Mouse (Mus musculus) erythroblast, embryonic 14.5 days (primary cell): ENCODE results near the gene Slc7a7. TPM values are rescaled to one million over a fixed set of nuclear protein-coding genes. Genes with fewer than 3 reads are reported as not detected.
A peak's percentile ranks its signal among the peaks of the same experiment; 100 is the strongest.

Experiments
- H3K27me3 ChIP-seq: 2 replicates; pipeline ENCODE4 v1.6.1; 2012; ENCODE audit warnings: inconsistent platforms; ENCODE audit not compliant: control insufficient read depth
- H3K36me3 ChIP-seq: 2 replicates; pipeline ENCODE4 v1.6.1; 2012; ENCODE audit warnings: mild to moderate bottlenecking, inconsistent platforms; ENCODE audit not compliant: control insufficient read depth
- H3K4me1 ChIP-seq: 2 replicates; pipeline ENCODE4 v1.6.1; 2012; ENCODE audit warnings: inconsistent platforms; ENCODE audit not compliant: control insufficient read depth
- H3K4me3 ChIP-seq: replicated peaks from 2 replicates; pipeline ENCODE3; 2012; ENCODE audit warnings: moderate library complexity, mild to moderate bottlenecking, inconsistent platforms
- H3K9me3 ChIP-seq: 2 replicates; pipeline ENCODE4 v1.6.1; 2012; ENCODE audit warnings: low read length, inconsistent platforms, mixed read lengths; ENCODE audit not compliant: control insufficient read depth
- GATA1 ChIP-seq: IDR thresholded peaks from 2 replicates; pipeline ENCODE4 v1.6.1; 2012; ENCODE audit warnings: low read length, inconsistent platforms, mixed read lengths
- TAL1 ChIP-seq: IDR thresholded peaks from 3 replicates; pipeline ENCODE4 v1.6.1; 2012; ENCODE audit warnings: low read length, inconsistent platforms, mixed read lengths
- polyA plus RNA-seq: library from polyadenylated mRNA; stranded (reverse); fragments of >175 nt; gene quantifications from 2 replicates; pipeline ENCODE4 v1.2.3, GENCODE M21; 2012

Slc7a7 gene
- 0.06 TPM in 1 of 2 replicates, not detected in the other for polyA plus RNA-seq

DNA sequence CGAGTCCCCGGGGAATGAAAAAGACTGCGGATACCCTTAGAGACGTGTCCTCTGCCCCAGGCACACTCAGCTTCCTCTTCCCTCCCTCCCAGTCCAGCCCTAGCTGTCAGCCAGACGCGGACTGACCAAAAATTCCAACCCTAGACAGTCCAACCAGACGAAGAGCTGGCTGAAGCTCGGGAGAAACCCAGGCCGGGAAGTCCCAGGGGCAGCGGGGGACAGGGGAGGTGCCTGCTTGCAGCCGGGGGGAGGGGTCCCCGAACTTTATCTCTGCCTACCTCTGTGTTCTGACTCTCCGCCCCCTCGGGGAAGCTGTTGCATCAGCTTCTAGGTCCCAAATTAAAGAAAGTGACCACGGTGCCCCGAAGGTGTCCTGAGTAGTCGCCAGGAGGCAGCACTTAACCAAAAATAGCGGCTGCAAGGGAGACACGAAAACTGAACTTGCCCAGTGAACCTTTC lies at the start of gene Slc7a7:
Gene Slc7a7 (minus strand): TSS at position 158 of the 459 bp plus-strand sequence.
- TF ChIP-seq TAL1 (no peak), GATA1 (no peak)
- Histone ChIP-seq H3K9me3 (no peaks in the 10 kb centered on the region), H3K27me3 (peaks cover 12% of the 10 kb centered on the region), H3K4me1 (peaks cover 16% of the 10 kb centered on the region), H3K4me3 (peak within 1 kb of the TSS; percentile 43), H3K36me3 (no peaks in the 10 kb centered on the region)

DNA sequence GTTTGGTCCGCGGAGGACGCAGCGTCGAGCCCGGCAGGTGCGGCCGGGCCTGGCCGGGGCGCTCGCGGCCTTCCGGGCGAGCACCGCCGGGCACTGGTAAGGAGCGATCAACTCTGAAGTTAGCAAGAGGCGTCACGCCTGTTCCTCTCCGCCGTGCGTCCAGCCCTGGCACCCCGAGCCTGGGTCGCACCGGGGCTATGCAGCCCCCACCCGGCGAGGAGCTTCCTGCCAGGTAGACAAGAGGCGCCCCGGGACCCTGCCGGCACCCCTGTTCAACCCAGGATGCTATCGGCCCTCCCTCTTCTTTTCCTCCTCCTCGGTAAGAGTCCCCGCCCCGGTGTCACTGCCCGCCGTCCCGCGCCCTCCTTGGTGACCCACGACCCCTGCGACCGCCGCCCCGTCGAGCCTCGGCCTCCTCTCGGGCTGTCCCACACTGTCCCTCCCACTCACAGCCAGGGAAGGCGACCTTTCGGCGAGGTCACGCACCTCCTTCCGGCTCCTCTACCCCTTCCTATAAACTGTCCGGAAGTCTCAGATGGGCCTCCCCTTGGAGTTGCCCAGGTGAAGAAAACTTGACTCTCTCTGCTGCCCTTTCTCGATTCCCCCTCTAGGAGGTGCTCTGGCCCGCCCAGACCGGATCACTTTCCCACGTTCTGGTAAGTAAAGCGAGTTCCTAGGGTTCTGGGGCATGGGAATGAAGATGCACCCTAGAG lies 46.9 kb upstream of the Slc7a7 start:
- Histone ChIP-seq H3K4me1 (peaks cover 41% of the 10 kb centered on the region), H3K9me3 (no peaks in the 10 kb centered on the region), H3K36me3 (peaks cover 34% of the 10 kb centered on the region), H3K4me3 (peak overlapping the region; percentile 97), H3K27me3 (no peaks in the 10 kb centered on the region)
- TF ChIP-seq GATA1: no peak
- TF ChIP-seq TAL1: no peak

- peaks cover 29% of the 10 kb centered on the region for H3K36me3 ChIP-seq
- TF ChIP-seq TAL1 (no peak), GATA1 (peak; percentile 33; the same call in 1 of the 2 replicates)
- H3K9me3 ChIP-seq: no peaks in the 10 kb centered on the region
- peaks cover 41% of the 10 kb centered on the region for H3K4me1 ChIP-seq
- no peaks in the 10 kb centered on the region for H3K27me3 ChIP-seq
- peak within 1 kb of the TSS; percentile 97 for H3K4me3 ChIP-seq
Measured at GRCm38 (mm10) chr14:54463959-54464292, 46.3 kb upstream of the Slc7a7 start, which contains the start of gene Lrp10. Lrp10 (plus strand) TSS chr14:54464137.

GRCm38 (mm10) chr14:54463108-54463958 lies 45.8 kb upstream of the Slc7a7 start:
- TF ChIP-seq TAL1 (no peak), GATA1 (no peak)
- Histone ChIP-seq H3K9me3 (no peaks in the 10 kb centered on the region), H3K36me3 (peaks cover 23% of the 10 kb centered on the region), H3K4me1 (peaks cover 41% of the 10 kb centered on the region), H3K4me3 (peak overlapping the region; percentile 97), H3K27me3 (no peaks in the 10 kb centered on the region)

GRCm38 (mm10) chr14:54462146-54462545 lies 44.6 kb upstream of the Slc7a7 start:
- TF ChIP-seq GATA1 (no peak), TAL1 (no peak)
- Histone ChIP-seq H3K9me3 (no peaks in the 10 kb centered on the region), H3K4me3 (no peak overlapping the region)

DNA sequence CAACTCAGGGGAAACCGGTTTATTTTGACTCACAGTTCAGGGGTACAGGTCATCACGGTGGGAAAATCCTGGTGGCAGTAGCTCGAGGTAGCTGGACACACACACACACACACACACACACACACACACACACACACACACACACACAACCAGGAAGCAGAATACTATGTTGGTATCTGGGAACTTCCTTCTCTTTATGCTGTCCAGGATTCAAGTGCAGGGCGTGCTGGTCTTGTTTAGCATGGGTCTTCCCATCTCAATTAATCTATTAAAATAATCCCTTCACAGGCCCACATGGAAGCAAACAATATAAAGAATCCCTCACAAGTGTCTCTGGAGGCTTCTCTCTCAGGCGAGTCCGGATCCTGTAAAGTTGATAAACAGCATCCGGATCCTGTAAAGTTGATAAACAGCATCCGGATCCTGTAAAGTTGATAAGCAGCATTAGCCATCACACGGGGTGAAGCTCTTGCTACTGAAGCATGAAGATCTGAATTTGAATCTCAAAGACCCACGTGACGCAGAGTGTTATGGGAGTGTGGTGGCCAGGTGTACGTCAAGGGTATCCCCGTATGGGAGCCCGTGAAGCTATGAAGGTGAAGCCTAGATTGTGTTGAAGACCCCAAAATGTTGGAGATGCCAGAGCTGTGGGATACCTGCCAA lies 40.5 kb upstream of the Slc7a7 start:
- peaks cover 15% of the 10 kb centered on the region for H3K4me1 ChIP-seq
- no peak overlapping the region for H3K4me3 ChIP-seq
- no peaks in the 10 kb centered on the region for H3K27me3 ChIP-seq

More at GRCm38 (mm10) chr14:54462146-54462545, 44.6 kb upstream of the Slc7a7 start:
- peaks cover 39% of the 10 kb centered on the region for H3K4me1 ChIP-seq
- H3K36me3 ChIP-seq: peaks cover 11% of the 10 kb centered on the region
- H3K27me3 ChIP-seq: no peaks in the 10 kb centered on the region

GRCm38 (mm10) chr14:54454669-54455528 lies 37.3 kb upstream of the Slc7a7 start:
- no peaks in the 10 kb centered on the region for H3K36me3 ChIP-seq
- H3K9me3 ChIP-seq: no peaks in the 10 kb centered on the region
- TF ChIP-seq GATA1 (no peak), TAL1 (no peak)
- no peaks in the 10 kb centered on the region for H3K27me3 ChIP-seq
- no peaks in the 10 kb centered on the region for H3K4me1 ChIP-seq
- H3K4me3 ChIP-seq: no peak overlapping the region

More for the DNA sequence above, 40.5 kb upstream of the Slc7a7 start:
- Histone ChIP-seq H3K36me3 (no peaks in the 10 kb centered on the region), H3K9me3 (no peaks in the 10 kb centered on the region)
- no peak for TF ChIP-seq TAL1
- no peak for TF ChIP-seq GATA1

DNA sequence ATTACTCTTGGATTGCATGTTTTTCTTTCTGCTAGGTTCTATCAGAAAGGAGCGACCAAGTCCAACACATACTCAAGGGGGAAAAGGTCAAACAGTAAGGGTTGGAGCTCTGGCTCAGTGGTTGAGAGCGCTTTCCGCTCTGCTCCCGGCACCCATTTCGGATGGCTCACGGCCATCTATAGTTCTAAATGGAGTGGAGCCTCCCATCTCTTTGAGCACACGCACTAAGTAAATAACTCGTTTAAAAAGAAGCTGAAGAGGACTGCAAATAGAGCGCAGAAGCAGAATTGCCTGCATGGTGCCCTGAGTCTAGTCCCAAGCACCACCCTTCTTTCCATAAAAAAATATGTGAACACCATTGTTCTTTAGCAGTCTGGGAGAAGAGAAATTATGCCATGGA lies 36.0 kb upstream of the Slc7a7 start:
- Histone ChIP-seq H3K9me3 (no peaks in the 10 kb centered on the region), H3K36me3 (no peaks in the 10 kb centered on the region), H3K4me1 (peaks cover 7% of the 10 kb centered on the region), H3K27me3 (no peaks in the 10 kb centered on the region), H3K4me3 (no peak overlapping the region)
- TF ChIP-seq TAL1: no peak
- no peak for TF ChIP-seq GATA1
